Mouse (Mus musculus) MEL (cell line): ENCODE data around the gene Gm17606.
A peak's percentile ranks its signal among the peaks of the same experiment; 100 is the strongest.

Experiments
- CHD1 ChIP-seq: IDR thresholded peaks from 2 replicates; pipeline ENCODE4 v1.6.1; 2012; ENCODE audit warnings: low read depth, mild to moderate bottlenecking, inconsistent platforms, low read length, improper control_type of control experiment
- CTCF ChIP-seq, 3 experiments: IDR thresholded peaks in 2 of 3; conservative IDR thresholded peaks in 1 of 3; 2 replicates each; pipeline ENCODE4 v1.5.1; 2011 to 2012; ENCODE audit warnings: low read length in 3 of 3, low read depth in 2 of 3, mild to moderate bottlenecking in 2 of 3, improper control_type of control experiment in 1 of 3, inconsistent platforms in 1 of 3, mixed read lengths in 1 of 3, moderate library complexity in 1 of 3; ENCODE audit not compliant: control insufficient read depth in 1 of 3, insufficient read depth in 1 of 3, poor library complexity in 1 of 3, severe bottlenecking in 1 of 3
- EP300 ChIP-seq, 2 experiments: IDR thresholded peaks; 2 replicates each; pipeline ENCODE4 v1.6.1; 2011; ENCODE audit warnings: improper control_type of control experiment in 2 of 2, low read length in 2 of 2, low read depth in 1 of 2, mild to moderate bottlenecking in 1 of 2
- ETS1 ChIP-seq: IDR thresholded peaks from 2 replicates; pipeline ENCODE4 v1.6.1; 2012; ENCODE audit warnings: low read depth, mild to moderate bottlenecking, inconsistent platforms, low read length, improper control_type of control experiment, moderate library complexity
- GABPA ChIP-seq: IDR thresholded peaks from 2 replicates; pipeline ENCODE4 v1.6.1; 2012; ENCODE audit warnings: low read depth, mild to moderate bottlenecking, inconsistent platforms, low read length, improper control_type of control experiment, moderate library complexity
- GATA1 ChIP-seq: IDR thresholded peaks from 2 replicates; pipeline ENCODE4 v1.6.1; 2011; ENCODE audit warnings: low read depth, low read length, improper control_type of control experiment
- KAT2A ChIP-seq: conservative IDR thresholded peaks from 2 replicates; pipeline ENCODE4 v1.6.1; 2012; ENCODE audit warnings: low read depth, low read length, improper control_type of control experiment, inconsistent platforms
- MAFK ChIP-seq: IDR thresholded peaks from 2 replicates; pipeline ENCODE4 v1.6.1; 2011; ENCODE audit warnings: low read depth, mild to moderate bottlenecking, low read length, improper control_type of control experiment, borderline replicate concordance
- MYB ChIP-seq: IDR thresholded peaks from 2 replicates; pipeline ENCODE4 v1.6.1; 2011; ENCODE audit warnings: mild to moderate bottlenecking, low read depth, low read length, improper control_type of control experiment
- POLR2A ChIP-seq, 2 experiments: IDR thresholded peaks; 2 replicates each; pipeline ENCODE4 v1.6.1; 2011 to 2012; ENCODE audit warnings: low read length in 2 of 2, mild to moderate bottlenecking in 2 of 2, control low read depth in 1 of 2, improper control_type of control experiment in 1 of 2, low read depth in 1 of 2, moderate library complexity in 1 of 2; ENCODE audit not compliant: control insufficient read depth in 1 of 2, insufficient read depth in 1 of 2, poor library complexity in 1 of 2
- RAD21 ChIP-seq: IDR thresholded peaks from 2 replicates; pipeline ENCODE4 v1.6.1; 2011; ENCODE audit warnings: mild to moderate bottlenecking, low read depth, low read length, improper control_type of control experiment
- TAL1 ChIP-seq: IDR thresholded peaks from 2 replicates; pipeline ENCODE4 v1.6.1; 2012; ENCODE audit warnings: mild to moderate bottlenecking, inconsistent platforms, low read length, moderate library complexity, mixed read lengths
- TCF12 ChIP-seq: IDR thresholded peaks from 2 replicates; pipeline ENCODE4 v1.6.1; 2014; ENCODE audit warnings: low read depth, mild to moderate bottlenecking, inconsistent platforms, low read length, improper control_type of control experiment, moderate library complexity
- UBTF ChIP-seq: IDR thresholded peaks from 2 replicates; pipeline ENCODE4 v1.6.1; 2012; ENCODE audit warnings: low read depth, mild to moderate bottlenecking, inconsistent platforms, low read length, improper control_type of control experiment, moderate library complexity, borderline replicate concordance; ENCODE audit not compliant: insufficient read depth

GRCm38 (mm10) chr14:54643011-54643410 is 2.3 kb downstream of the Gm17606 start:
- TF ChIP-seq CTCF (IDR thresholded peaks at IDR 0.05 in 2 of 3, conservative IDR thresholded peaks at IDR 0.05 in 1 of 3; ENCODE audit: control insufficient read depth in 1 of 3, insufficient read depth in 1 of 3, low read depth in 2 of 3, low read length in 3 of 3, poor library complexity in 1 of 3, severe bottlenecking in 1 of 3) (no peak), TCF12 (peak; percentile 10; the same call in 1 of the 2 replicates), MAFK (no peak), UBTF (no peak), ETS1 (no peak), GATA1 (no peak), GABPA (no peak), MYB (no peak), RAD21 (no peak), POLR2A (IDR thresholded peaks at IDR 0.05; ENCODE audit: control insufficient read depth in 1 of 2, insufficient read depth in 1 of 2, low read depth in 1 of 2, low read length in 2 of 2, poor library complexity in 1 of 2) (no peak), EP300 (IDR thresholded peaks at IDR 0.05; ENCODE audit: low read depth in 1 of 2, low read length in 2 of 2) (no peak), CHD1 (no peak), KAT2A (no peak; the same call in 1 of the 2 replicates), TAL1 (no peak)
